Mouse (Mus musculus) embryonic fibroblast, embryonic 13.5 days (primary cell): ENCODE measurements around the gene Apoc4. TPM values are rescaled to one million over a fixed set of nuclear protein-coding genes. Genes with fewer than 3 reads are reported as not detected.
A peak's percentile ranks its signal among the peaks of the same experiment; 100 is the strongest.

Experiments
- H3K27ac ChIP-seq: 2 replicates; pipeline ENCODE4 v1.5.1; 2012; ENCODE audit warnings: low read length, control low read depth, inconsistent platforms; ENCODE audit not compliant: insufficient read depth
- H3K4me1 ChIP-seq: 2 replicates; pipeline ENCODE4 v1.6.1; 2011; ENCODE audit warnings: low read length; ENCODE audit not compliant: control insufficient read depth, insufficient read depth
- H3K4me3 ChIP-seq: 2 replicates; pipeline ENCODE4 v1.5.1; 2011; ENCODE audit warnings: mild to moderate bottlenecking, control low read depth, low read length; ENCODE audit not compliant: insufficient read depth
- CTCF ChIP-seq: IDR thresholded peaks from 2 replicates; pipeline ENCODE4 v1.5.1; 2011; ENCODE audit warnings: mild to moderate bottlenecking, control low read depth, low read length, moderate library complexity, borderline replicate concordance; ENCODE audit not compliant: insufficient read depth
- POLR2A ChIP-seq: IDR thresholded peaks from 2 replicates; pipeline ENCODE4 v1.6.1; 2011; ENCODE audit warnings: low read depth, mild to moderate bottlenecking, control low read depth, low read length, moderate library complexity
- polyA plus RNA-seq: library from polyadenylated mRNA; stranded (reverse); fragments of >200 nt; gene quantifications from 2 replicates; pipeline ENCODE4 v1.2.4, GENCODE M21; 2011; ENCODE audit warnings: low read depth; ENCODE audit not compliant: missing spikeins, insufficient read length

Apoc4 gene
- polyA plus RNA-seq, 1 experiment = not detected

DNA sequence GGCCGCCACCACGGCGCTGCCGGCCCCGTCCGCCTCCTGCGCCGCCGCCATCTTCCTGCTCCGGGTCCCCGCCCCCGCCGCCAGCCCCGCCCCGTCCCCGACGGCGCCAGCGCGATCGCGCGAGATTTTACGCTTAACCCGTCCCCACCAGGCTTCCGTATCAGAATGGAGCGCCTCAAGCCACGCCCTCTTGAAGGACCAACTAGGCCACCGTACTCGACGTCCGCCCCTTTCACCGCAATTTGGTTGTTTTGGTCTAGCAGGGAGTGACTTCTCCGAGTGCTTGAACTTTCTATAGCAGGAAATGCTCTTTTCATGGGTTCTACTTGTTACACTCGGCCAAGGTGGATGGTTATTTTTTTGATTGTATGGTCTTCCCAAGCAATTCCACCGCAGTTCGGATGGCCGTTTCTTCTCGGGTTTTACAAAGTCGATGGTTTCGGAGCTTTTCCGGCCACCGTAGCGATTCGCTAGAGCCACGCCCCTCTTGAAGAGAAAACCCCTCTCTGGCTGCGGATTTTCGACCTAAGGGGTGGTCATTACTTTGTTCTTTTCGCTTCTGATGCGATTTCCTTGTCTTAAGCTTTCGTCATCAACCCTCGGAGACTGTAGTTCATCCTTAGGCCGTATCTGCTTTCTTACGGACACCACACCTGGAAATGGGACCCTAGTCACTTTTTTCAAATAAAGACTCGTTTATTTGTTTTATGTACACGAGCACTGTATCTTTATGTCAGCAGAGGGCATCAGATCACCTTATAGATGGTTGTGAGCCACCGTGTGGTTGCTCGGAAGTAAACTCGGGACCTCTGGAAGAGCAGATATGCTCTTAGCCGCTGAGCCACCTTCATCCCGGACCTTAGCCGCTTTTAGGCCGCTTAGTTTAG lies 16.1 kb downstream of the Apoc4 start, which contains the start of gene Clptm1:
TSS of gene Clptm1 (minus strand) at position 79 of the 887 bp plus-strand sequence.
- no peaks in the 10 kb centered on the region; the same call in 1 of the 2 replicates for H3K4me1 ChIP-seq
- TF ChIP-seq POLR2A = peak; percentile 69
- no peak for TF ChIP-seq CTCF

DNA sequence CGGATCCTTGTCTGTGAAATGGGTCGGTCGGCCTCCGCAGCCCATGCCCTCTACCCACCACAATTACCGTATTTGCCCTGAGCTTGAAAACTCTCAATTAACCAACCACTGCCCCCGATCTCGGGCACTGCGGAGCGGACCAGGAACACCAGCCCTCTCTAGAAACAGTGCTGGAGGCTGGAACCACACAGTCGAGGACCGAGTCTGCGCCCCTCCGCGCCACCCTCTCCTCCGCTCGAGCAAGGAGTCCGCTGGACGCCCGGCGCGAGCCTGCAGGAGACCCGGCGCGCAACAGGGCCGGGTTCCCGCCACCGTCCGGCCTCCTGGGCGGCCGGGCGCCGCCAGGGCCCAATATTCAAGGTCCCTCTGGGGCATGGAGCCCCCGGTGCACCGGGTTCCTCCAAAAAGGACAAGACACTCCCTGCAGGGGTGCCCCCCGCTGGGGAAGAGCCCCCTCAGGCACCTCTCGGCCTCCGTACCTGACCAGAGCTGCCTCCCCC lies 16.8 kb downstream of the Apoc4 start:
- Histone ChIP-seq H3K4me1 (no peaks in the 10 kb centered on the region; the same call in 1 of the 2 replicates), H3K27ac (no peak overlapping the region), H3K4me3 (peak overlapping the region; percentile 88)
- TF ChIP-seq CTCF = no peak
- TF ChIP-seq POLR2A = no peak

More for the DNA sequence above, 16.1 kb downstream of the Apoc4 start, which contains the start of gene Clptm1:
- Histone ChIP-seq H3K4me3 (peak within 1 kb of the TSS; percentile 88), H3K27ac (peak within 1 kb of the TSS; percentile 97)

DNA sequence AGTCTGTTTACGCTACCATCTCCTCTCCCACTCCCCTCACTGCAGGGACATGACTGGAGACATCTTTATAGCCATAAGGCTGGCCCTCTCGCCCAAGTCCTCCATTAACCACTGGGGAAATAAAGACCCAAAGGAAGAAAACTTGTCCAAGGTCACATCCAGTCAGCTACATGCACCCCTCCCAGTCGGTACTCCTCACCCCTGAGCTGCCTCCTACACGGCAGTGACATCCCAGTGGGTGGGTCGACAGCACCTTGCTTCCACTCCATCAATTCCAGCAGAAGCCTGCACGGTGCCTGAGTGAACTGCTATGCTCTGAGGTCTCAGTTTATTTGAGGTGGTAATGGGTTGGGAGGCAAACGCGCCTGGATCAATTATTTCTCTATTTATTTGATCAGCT lies 17.3 kb downstream of the Apoc4 start:
- TF ChIP-seq POLR2A = no peak
- no peak for TF ChIP-seq CTCF
- no peaks in the 10 kb centered on the region; the same call in 1 of the 2 replicates for H3K4me1 ChIP-seq
- H3K4me3 ChIP-seq = peak overlapping the region; percentile 88
- no peak overlapping the region for H3K27ac ChIP-seq

DNA sequence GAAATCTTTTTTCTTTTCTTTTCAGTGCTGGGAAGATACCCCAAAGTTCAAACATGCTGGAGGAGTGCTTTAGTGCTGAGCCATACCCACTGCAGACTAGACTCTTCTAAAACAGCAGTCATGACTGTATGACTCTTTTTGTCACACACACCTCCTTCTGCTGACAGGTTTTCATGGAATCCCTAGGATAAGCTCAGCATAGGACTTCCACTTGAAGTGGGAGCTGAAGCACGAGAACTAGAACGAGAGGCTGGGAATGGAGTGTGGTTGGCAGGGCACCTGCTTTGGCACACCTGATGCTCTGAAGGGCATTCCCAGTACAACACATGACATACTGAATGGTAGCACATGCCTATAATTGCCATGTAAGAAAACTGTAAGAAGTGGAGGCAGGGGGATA lies 28.7 kb downstream of the Apoc4 start:
- Histone ChIP-seq H3K27ac (no peak overlapping the region), H3K4me3 (no peak overlapping the region), H3K4me1 (no peaks in the 10 kb centered on the region)
- TF ChIP-seq CTCF = no peak

DNA sequence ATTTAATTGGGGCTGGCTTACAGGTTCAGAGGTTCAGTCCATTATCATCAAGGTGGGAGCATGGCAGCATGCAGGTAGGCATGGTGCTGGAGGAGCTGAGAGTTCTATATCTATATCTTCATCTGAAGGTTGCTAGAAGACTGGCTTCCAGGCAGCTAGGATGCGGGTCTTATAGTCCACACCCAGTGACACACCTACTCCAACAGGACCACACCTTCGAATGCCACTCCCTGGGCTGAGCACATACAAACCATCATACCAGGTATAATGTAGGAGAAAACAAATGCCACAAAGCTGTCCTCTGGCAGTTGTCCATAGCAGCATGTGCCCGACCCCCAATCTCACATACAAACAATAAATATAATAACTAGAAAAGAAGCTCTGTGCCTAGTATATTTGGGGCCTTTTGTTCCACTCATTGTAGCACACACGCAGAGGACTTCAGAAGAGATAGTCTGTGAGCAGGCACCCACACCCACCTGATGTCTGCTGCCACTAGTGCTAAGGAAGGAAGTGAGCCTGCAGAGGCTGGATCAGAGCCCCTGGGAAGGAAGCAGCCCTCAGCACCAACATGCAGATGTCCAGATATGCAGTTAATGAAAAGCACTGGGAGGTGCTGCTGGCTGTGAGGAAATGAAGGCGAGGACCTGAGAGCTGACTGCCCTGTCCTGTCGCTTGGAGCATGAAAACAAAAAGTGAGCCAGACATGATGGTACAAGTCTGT lies 30.1 kb downstream of the Apoc4 start:
- no peak for TF ChIP-seq POLR2A
- TF ChIP-seq CTCF = no peak
- Histone ChIP-seq H3K27ac (no peak overlapping the region), H3K4me3 (no peak overlapping the region), H3K4me1 (no peaks in the 10 kb centered on the region)

DNA sequence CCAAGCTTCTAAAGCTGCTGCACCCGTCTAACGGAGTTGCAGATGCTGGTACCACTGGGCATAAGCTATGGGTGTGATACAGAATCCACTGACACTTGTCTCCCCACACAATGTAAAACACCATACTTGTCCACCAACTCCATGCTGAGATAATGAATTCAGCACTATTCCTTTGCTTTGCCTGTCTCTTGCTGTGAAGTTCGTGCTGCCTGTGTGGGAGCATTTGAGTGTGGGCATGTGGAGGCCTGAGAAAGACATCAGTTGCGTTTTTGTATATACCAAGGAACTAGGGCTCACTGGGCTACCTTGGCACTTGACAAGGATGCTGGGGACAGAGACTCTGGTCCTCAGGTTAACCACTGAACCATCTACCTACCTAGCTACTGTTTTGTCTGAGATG lies 40.1 kb downstream of the Apoc4 start:
- no peaks in the 10 kb centered on the region for H3K4me1 ChIP-seq
- H3K4me3 ChIP-seq = no peak overlapping the region
- TF ChIP-seq CTCF = no peak

DNA sequence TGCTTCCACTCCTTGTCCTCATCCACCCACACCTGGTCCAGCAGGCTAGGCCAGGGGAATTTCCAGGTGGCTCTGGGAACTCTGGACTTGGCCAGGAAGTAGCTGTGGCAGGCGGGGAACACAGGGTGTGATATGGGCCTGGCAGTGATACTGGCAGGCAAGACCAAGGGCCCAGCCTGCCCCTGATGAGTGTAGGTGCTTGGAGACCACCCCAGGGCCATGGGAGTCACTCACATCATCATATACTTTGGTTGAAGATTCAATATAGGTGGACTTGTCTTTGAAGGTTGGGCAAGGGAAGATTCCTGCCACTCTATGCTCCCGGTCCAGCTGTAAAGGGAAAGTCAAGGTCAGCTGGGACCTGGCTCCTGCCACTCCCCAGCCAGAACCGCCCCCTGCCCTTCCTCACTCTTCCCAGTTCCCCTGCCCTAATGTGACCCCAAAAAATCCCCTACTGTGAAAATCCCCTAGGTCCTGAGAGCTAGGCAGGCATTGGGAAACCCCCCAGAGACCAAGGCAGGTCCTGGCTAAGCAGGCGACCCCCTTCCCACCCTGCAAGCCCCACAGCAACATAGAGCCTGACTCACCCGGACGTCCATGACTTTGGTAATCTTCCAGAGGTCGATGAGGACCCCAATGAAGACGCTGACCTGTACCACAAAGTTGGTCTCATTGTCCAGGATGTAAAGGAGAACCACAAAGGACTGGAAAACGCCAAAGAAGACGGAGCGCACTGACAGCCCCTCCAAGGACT lies 46.0 kb downstream of the Apoc4 start:
- H3K4me1 ChIP-seq = no peaks in the 10 kb centered on the region

More for the DNA sequence above, 40.1 kb downstream of the Apoc4 start:
- H3K27ac ChIP-seq = no peak overlapping the region

DNA sequence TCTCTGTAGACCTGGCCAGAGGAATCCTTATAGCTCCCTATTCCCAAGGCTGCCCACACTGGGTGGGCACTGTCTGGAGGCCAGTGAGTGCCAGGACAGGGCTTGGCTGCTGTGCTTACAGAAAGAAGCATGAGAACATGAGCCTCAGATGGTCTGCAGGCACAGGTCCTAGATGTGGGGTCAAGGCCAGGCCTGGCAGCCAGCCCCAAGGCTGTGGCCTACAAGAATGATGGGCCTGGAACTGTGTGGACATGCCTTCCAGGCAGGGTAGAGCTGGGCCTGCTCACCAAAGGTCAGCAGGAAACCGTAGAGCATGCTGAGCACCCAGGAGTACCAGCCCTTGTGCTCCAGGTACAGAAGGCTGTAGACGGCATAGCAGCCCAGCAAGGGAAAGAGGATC lies 46.7 kb downstream of the Apoc4 start:
- Histone ChIP-seq H3K27ac (no peak overlapping the region), H3K4me1 (no peaks in the 10 kb centered on the region), H3K4me3 (no peak overlapping the region)
- TF ChIP-seq CTCF = no peak

More for the DNA sequence above, 46.0 kb downstream of the Apoc4 start:
- Histone ChIP-seq H3K27ac (no peak overlapping the region), H3K4me3 (no peak overlapping the region)
- TF ChIP-seq POLR2A (no peak), CTCF (no peak)

DNA sequence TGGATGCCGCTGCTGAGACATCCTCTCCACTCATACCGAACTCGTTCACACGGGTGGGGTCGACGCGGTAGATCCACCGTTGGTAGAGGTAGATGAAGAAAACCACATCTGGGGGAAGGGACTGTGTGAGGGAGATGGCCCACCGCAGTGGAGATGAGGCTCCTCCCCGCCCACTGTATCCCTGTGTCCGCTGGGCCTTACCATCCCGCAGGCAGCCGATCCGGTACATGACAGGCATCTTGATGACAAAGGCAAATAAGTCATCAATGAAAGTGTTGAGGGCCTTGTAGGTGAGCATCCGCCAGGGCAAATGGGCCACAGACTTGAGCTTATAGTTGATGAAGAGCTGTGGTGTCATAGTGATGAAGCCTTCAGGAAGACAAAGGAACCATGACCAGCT lies 47.4 kb downstream of the Apoc4 start:
- H3K27ac ChIP-seq = no peak overlapping the region
- H3K4me1 ChIP-seq = no peaks in the 10 kb centered on the region
- H3K4me3 ChIP-seq = no peak overlapping the region
- TF ChIP-seq CTCF (no peak), POLR2A (no peak)

DNA sequence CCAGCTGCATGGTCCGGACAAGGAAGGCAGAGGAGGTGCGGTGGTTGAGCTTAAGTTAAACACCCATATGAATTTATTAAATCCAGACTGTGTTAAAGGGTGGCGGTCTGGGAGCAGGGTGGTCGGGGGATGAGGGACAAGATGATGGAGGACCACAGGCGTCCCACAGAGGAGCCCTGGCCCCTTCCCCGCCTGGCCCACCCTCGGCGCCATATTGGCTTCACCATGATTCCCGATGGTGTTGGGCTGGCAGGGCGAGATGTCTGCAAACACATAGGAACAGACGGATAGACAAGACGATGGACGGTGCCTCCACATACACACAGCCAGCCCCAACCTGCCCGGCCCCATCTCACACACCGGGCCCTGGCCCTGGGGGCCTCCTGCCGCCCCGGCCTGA lies 48.1 kb downstream of the Apoc4 start:
- H3K27ac ChIP-seq = no peak overlapping the region
- no peak overlapping the region for H3K4me3 ChIP-seq
- no peak for TF ChIP-seq CTCF
- TF ChIP-seq POLR2A = no peak
- no peaks in the 10 kb centered on the region for H3K4me1 ChIP-seq
